Mouse (Mus musculus) ES-Bruce4 (cell line): ENCODE results near the gene Smok3a.

Source experiments
- CTCF ChIP-seq: IDR thresholded peaks from one replicate; pipeline ENCODE4 v1.8.1; 2011; ENCODE audit warnings: low read depth, low read length
- POLR2A ChIP-seq: IDR thresholded peaks from one replicate; pipeline ENCODE4 v1.8.1; 2011; ENCODE audit warnings: low read length; ENCODE audit not compliant: insufficient read depth

DNA sequence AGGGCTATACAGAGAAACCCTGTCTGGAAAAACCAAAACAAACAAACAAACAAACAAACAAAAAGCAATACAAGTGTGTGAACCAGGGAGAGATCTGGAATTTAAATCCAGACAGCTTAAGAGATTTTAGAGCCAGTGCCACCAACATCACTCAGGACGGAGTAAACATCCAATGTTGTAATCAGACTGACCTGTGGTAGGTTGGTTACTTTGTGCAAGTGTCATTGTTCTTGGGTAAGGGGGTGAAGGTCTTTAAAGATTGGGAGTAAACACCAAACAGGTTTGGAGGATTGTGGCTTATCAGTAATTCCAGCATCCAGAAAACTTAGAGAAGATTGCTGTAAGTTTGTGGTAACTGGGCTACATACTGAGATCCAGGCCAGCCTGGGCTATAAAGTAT, 34.7 kb upstream of the Smok3a start:
- TF ChIP-seq POLR2A (no peak), CTCF (no peak)
